Mouse (Mus musculus) urinary bladder, adult 18-20 months (tissue): ENCODE results near the gene Foxa3.

Experiments used
- DNase-seq, 2 experiments: peaks; one replicate each; pipeline ENCODE4 v3.0.0; 2022; ENCODE audit warnings: low spot score in 2 of 2, mixed read lengths in 2 of 2

The Foxa3 gene

DNA sequence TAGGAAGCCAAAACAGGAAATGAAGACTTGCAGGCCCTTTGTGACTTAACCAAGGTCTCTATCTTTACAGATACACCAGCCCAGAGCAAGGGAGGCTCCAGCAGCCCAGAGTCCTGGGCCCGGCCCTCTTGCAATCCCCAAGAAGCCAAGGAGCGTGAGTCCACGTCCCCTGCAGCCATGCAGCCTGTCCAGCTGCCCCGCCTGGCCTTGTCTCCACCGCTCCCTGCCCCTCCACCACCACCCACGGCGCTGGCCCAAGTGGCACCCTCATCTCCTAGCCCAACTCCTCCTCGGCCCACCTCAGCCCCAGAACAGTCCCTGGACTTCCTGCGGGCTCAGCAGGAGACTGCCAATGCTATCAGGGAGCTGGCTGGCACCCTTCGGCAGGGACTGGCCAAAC, 22.9 kb downstream of the Foxa3 start:
- DNase-seq: peak in 1 of 2 experiments; percentile 50

DNA sequence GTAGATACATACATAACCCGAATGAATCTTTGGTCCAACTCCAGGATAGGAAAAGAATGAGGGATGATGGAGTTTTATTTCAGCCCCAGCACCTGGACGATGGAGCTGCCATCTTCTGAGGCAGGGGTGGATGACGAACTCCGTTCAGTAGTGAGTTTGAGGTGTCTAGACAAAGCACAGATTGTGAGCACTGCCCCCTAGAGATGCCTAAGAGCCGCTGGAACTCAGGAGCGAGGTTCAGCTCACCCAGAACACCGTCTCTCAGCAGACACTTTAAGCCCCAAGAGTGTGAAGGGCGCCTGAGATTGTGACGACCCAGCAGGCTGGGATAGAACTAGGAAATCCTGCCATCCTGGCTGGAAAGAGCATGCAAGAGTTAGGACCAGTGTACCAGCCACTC, 24.5 kb downstream of the Foxa3 start:
- DNase-seq: no peak

DNA sequence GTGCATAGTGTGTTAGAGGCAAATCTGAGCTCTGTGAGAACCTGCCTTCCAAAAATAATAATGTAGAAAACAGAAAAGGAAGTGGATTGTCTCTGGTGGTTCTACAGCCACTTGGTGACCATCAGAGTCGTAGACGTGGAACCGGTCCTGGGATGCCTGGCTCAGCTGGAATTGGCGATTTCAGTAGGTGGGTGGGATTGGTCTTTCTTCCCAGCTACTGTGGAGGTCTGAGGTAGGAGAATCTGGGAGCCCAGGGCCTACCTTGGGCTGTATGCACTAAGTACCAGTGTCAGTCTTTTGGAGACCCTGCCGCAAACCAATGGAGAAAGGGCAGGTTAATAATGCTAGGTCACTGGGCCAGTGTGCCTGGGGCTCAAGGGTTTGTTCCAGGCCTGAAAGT, 30.3 kb downstream of the Foxa3 start:
- no peak for DNase-seq

GRCm38 (mm10) chr7:18992294-18992675, 31.1 kb downstream of the Foxa3 start:
- DNase-seq: no peak

DNA sequence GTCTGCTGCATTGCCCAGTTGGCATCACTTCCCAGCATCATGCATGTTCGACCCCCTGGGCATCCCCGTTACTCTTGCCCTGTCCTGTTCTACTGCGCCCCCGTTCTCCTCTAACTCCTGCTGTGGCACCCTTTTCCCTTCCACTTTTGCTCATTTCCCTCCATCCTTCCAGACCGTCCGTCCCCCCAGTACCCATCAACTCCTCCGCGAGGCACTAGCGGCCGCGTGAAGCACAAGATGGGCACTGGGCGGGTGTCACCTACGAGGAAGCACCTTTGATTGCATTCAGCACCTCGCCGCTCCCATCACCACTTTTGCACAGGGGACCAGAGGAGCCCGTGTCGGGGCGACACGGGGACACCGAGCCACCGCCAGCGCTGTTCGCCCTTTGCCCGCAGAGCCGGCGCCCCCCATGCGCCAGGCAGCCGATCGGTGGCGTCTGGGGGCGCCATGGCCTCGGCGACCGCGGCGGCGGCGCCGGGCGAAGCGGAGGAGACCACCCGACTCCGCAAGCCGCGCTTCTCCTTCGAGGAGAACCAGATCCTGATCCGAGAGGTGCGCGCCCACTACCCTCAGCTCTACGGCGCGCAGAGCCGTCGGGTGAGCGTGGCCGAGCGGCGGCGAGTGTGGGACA, 31.6 kb downstream of the Foxa3 start:
- DNase-seq: no peak

- peak; percentile 92 to 99 for DNase-seq
Measured at GRCm38 (mm10) chr7:18990601-18991295, 32.6 kb downstream of the Foxa3 start, which contains the start of gene Mypop. Gene Mypop, plus strand, starts transcription at chr7:18991245.

- DNase-seq: no peak
Measured at GRCm38 (mm10) chr7:18989995-18990394, 33.3 kb downstream of the Foxa3 start.

DNA sequence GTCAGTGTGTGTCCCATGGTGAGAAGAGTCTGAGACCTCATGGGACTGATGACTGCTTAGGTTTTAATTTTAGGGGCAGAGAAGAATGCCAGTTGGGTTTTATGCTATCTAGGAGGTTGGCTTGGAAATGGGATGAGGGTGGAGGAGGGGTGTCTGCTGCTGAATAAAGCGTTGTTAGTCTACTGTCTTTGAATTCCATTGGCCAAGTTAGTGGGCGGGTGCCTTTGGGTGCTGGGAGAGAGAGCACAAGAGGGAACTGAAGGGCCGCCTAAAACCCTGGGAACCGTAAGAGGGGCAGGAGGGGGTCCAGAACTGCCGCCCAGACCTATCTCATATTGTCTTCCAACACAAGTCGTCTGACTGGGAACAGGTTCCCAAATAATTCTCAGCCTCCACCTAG, 34.6 kb downstream of the Foxa3 start:
- no peak for DNase-seq

GRCm38 (mm10) chr7:18987747-18988146, 35.6 kb downstream of the Foxa3 start:
- DNase-seq: no peak

DNA sequence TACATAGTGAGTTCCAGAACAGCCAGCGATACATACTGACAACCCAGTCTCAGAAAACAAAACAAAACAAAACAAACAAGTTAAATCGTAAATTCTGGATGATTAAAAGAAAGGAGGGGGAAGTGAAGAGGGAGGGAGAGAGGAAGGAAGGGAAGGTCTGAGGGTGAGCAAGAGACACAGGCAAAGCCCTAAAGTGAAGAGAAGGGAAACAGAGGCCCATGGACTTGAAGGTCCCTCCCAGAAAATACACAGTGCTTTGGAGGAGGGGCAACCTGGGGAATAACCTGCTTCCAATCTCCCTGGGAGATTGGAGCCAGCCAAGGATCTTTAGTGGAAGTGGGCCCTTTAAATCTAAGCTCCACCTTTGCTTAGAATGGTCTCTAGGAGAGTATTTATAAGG, 36.2 kb downstream of the Foxa3 start, which contains the start of gene Nanos2:
Gene Nanos2, plus strand, starts transcription at position 301 of the 400 bp plus-strand sequence.
- no peak for DNase-seq

DNA sequence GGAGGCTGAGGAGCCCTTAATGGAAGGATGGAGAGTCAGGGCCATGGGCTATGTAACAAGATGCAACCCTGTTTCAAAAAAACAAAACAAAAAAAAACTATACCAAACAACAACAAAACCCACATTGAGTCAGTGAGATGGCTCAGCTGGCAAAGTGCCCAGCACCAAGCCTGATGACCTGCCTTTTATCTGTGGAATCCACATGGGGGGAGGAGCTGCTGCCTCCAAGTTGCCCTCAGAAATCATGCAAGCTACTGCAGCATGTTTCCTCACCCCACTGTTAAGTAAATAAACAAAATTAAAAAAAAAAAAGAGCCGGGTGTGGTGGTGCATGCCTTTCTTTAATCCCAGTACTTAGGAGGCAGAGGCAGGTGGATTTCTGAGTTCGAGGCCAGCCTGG, 36.8 kb downstream of the Foxa3 start:
- no peak for DNase-seq

DNA sequence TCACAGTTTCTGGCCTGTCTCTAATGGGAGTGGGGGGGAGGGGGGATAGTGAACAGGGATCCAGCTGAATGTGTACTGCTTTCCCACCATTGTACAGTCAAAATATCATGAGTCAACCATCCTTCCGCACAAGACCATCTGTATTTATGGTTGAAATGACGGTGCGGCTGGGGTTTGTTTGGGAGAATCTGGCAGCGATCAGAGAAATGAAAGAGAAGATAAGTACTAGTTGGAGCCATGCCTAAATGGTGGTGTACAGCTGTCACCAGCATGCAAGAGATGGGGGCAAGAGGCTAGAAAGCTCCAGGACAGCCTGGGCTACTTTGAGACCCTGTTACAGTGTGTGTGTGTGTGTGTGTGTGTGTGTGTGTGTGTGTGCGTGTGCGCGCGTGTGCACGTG, 45.0 kb downstream of the Foxa3 start:
- no peak for DNase-seq

DNA sequence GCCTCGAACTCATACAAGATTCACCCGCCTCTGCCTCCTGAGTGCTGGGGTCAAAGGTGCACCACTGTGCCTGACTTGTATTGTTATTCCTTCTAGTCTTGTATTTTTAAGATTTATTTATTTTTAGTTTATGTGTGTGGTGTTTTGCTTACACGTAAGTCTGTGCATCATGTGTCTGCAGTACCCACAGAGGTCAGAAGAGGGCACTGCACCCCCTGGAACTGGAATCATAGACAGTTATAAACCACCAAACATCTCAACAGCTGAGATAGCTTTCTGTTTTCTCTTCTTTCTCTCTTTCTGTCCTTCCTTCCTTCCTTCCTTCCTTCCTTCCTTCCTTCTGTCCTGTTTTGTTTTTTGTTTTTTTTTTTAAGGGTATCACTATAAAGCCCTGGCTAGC, 52.4 kb downstream of the Foxa3 start:
- no peak for DNase-seq

- no peak for DNase-seq
Measured at GRCm38 (mm10) chr7:18967603-18968002, 55.7 kb downstream of the Foxa3 start.

DNA sequence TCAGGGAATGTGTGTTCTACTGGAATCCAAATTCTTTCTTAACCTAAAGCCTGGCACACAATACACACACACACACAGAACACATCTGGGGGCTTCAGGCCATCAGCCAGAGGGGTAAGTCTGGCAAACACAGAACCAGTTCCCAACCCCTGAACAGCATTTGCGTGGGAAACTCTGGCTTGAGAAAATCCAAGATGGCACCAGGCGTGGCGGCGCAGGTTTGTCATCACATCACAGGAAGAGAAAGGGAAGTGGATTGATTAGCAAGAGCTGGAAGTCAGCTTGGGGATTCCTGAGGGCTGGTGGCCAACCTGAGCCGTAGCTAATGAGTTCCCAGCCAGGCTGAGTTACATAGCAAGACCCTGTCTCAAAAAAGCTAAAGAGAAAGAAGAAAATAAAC, 58.0 kb downstream of the Foxa3 start:
- DNase-seq: no peak

DNA sequence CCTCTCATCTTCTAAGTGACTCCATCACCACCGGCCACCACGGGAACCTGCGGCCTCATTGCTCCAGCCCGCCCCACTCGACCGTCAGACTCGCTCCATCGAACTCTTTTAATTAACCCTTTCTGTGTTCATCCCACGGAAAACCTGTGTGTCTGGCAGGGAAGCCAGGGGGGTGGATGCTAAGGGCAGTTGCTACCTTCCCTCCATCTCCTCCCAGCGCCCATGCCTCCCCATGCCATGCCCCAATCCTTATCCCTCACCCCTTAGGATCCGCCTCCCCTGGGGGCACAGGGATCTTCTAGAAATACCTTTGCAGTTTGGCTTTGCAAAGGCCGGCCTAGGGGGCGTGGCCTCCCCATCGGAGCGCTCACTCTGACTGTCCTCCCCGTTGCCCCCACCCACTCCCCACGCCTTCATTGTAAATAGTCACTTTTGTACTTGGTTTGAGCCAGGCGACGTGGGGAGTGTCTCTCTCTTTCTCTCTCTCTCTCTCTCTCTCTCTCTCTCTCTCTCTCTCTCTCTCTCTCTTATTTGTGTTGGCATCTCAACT, 60.0 kb downstream of the Foxa3 start:
- no peak for DNase-seq
